Mouse (Mus musculus): ENCODE results near the gene Actl11.
A peak's percentile ranks its signal among the peaks of the same experiment; 100 is the strongest.

- no peak for TF ChIP-seq POLR2A (IDR thresholded peaks at IDR 0.05; ENCODE audit: borderline replicate concordance, low read depth, low read length)
- TF ChIP-seq CTCF (IDR thresholded peaks at IDR 0.05; ENCODE audit: low read depth, low read length) = peak; percentile 36; the same call in 1 of the 2 replicates
Measured at GRCm38 (mm10) chr9:107891023-107891422, 37.2 kb upstream of the Actl11 start.
